Mouse (Mus musculus) ovary, adult 18-20 months (tissue): ENCODE measurements around the gene Ulk4.

Experiments
- DNase-seq: peaks from one replicate; pipeline ENCODE4 v3.0.0; 2022; ENCODE audit warnings: low spot score, mixed read lengths

Ulk4 gene

DNA sequence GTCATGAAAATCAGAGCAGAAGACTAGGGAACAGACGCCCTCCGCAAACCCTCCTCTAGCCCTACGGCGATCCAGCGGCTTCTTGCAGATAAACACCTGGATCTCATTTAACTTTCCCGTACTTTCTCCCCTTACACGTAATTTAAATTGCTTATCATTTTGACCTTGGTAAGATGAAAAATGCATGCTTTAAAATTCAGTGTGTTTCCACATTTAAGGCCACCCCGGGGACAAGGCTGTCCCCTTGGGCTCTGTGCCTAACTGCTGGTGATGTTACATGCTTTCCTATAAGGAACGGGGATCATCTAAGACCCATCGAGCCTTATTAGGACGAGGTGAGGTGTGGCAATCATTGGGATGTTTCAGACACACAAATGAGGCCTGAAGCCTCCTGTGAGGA, 256.6 kb downstream of the Ulk4 start:
- DNase-seq, result no peak

DNA sequence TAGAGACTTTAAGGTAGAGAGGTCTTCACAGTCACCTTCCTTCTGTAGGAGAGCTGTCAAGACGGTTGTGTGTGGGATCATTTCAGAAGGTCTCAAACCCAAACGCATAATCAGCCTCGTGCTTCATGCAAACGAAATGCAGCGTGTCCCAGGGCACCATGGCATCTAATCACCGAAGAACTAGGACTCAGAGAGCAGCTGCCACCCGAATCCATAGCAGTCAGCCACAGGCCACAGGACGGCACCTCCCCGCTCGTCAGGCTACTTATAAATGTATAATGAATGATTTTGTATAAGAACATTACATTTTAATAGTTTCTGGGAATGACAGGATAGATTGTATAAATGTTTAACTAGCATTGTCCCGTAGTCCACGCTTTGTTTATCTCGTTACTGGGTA, 257.1 kb downstream of the Ulk4 start:
- DNase-seq, result no peak

DNA sequence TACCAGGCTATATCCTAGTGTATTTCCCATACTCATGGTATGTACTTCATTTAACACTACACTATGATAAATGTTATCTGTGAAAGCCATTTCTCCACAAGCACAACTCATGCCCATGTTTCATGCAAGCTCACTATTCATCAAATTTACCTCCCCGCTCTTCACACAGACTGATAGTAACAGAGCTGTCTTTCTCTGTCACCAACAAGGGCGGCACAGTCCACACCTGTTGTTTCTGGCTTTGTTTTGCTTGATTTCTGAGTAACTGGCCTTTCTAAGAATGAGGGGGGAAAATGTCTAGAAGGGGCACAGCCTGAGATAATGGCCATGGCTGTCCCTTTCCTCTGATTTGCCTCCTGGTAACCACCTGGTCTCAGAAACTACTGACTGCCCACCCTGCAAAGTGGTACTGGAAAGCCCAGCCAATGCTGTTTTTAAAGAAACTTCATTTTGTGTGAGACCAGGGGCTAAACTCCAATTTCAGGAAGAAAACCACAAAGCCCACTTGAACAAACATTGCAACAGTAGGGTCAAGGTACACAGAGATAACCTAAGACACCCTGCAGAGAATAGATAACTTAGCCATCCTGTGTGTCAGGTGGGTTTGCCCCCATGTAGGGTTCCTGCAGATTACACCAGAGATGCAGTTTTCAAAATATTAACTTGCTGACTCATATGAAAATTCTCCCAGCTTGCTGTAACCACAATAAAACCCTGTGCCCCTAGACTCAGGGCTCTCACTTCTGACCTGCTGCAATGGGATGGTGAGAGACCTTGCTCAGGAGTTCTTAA, 258.3 kb downstream of the Ulk4 start:
- no peak for DNase-seq

DNA sequence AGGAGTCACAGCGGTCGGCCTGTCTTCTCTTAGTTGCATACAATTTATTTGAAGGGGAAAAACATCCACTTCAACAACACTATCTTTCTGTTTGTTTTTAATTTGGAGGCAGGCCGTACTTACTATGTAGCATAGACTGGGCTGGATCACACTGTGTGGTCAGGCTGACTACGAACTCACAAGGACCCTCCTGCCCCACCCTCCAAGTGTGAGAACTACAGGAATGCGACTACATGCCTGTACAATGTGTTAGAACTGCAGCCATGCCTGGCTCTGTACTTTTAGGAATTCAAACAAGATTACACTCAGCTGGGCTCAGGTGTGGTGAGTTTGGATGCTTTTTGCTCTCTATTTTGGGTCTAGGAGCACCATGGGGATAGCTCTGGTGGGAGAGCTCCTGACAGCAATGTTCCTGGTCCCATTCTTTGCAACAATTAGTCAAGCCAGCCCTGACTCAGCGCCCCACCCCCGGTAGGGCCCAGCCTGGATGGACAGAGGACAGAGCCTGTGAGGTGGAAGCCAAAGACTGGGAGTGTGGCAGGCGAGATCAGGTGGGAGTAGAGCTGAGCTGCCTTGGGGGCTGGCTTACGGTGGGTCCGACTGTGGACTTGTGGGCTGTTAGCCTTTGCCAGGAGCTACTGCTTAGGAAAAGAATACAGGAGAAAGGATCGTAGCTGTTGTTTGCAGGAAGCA, 261.0 kb downstream of the Ulk4 start:
- no peak for DNase-seq

DNA sequence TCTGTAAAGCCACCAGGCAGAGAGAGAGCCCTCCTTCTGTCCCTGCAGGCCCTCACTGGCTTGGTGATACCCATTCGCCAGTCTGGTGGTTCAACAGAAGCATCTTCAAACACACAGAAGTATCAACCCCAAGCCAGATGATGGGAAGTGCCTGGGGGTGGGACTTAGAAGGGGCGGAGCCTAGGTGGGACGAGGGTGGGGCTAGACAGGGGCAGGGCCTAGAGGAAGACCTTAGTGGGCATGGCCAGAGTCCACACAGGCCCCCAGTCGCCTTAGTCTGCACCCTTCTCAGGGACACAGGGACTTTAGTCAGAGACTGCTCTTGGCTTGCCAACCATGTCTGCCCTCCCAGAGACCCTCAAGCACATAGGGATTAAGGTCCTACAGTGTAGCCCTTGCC, 265.5 kb downstream of the Ulk4 start:
- no peak for DNase-seq

DNA sequence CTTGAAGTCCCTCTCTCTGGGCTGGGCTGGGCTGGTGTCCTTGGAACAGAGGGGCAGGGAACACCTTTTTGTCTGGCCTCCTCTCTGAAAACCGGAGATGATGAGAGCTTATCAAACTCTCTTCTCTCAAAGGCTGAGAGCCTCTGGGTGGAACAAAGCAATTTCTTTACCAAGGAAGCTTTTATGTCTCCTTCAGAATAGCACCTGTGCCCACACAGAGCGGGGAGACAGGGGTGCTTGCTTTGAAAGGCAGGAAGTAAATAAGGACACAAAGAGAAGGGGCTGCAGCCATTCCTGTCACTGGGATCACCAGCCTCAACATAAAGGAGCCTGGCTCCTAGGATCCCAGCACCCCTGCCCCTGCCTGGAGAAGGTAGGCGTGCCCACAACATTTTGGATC, 266.5 kb downstream of the Ulk4 start:
- DNase-seq, result no peak

DNA sequence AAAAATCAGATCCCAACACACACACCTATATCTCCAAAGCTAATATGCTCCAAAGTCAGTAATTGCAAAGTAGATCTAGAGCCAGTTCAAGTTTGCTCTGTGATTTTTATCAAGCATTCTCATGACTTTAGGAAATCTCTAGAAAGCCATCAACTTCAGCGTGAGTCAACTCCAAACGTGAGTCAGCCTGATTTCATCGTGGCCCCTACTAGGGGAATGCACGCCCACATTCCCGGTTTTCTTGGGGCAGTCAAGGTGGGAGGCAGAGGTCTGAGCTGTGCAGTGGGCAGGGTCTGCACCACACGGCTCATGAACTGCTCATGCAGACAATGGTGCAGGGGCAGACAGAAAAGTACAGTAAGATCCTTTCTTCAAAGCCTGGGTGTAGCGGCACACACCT, 271.0 kb downstream of the Ulk4 start:
- DNase-seq, result no peak

DNA sequence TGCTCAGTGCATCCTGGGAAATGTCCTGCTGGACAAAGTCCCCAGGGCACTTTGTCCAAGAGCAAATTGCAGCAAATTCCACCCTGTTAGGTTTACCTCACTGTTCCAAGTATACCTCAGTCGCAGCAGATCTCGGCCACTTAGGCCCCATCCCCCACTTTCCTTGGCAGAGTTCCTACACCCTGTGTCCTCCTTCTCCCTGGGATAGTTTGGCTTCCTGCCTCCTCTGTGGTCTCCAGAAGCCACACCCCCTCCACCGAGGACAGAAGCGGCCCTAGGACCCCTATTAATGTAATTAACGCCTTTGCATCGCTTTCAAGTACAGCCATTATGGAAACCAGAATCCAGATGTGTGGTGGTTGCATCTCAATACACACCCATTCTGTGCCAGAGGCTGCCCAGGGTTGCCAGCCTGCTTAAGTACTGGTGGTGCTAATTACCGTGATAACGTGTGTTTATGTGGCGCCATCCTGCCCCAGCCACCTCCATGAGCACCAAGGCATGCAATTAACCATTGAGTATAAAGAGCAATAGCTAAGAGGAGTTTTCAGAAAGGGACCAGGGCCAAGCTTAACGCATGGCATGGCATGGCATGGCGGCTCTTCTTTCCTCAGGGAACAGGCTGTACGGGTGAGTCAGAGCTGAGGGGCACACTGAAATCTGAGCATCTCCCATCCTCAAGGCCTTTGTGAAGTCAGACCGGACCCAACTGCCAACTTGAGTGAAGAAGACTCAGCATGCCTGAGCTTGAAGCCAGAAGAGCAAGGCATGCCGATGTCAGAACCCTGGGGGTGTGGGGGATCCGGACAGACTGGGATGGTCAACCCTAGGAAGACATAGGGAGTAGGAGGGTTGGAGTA, 275.1 kb downstream of the Ulk4 start:
- peak; percentile 31 for DNase-seq

DNA sequence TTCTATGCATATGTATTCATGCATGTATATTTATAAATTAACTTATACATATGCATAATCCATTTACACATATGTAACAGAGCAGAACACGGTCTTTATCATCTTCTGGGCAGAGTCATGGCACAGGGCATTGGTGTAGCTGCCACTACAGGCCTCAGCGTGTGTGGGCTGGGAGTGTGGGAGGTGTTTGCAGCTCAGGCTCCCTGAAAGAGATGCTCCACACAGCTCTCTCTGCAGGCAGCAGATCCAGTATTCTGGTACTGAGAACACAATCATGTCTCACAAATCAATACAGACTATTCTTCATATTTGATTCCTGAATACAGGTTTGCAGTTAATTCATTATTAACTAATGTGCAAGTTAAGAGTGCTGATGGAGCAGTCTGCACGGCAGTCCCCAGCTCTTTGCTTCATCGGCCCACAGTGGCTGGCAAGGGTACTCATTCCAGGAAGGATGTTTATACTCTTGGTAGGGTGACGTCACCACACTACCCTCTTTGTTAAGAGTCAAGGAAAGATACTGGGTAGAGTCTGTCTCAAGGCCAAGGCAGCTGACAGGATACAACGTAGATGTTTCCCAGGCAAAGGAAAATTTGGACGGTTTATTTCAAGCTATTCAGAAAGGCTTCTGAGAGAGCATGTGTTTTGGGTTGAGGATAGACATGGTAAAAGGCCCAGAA, 276.2 kb downstream of the Ulk4 start:
- DNase-seq, result peak; percentile 15

DNA sequence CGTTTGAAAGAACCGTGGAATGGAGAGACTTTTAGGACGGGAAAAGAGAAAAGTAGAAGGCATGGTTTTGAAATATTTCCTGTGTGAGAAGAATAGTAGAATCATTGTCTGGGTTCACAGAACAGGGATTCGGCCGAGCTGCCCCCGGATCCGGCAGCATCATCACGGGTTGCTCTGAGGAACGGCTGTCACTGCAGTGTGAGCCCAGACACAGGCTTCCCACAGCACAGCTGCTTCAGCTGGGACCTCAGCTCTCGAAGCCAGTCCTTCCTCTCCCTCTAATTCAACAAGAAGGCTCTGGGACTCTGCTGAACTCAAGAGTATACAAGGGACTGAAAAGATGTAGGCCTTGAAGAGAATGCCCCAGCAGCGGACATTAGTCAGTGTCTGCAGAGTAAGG, 278.3 kb downstream of the Ulk4 start:
- no peak for DNase-seq

DNA sequence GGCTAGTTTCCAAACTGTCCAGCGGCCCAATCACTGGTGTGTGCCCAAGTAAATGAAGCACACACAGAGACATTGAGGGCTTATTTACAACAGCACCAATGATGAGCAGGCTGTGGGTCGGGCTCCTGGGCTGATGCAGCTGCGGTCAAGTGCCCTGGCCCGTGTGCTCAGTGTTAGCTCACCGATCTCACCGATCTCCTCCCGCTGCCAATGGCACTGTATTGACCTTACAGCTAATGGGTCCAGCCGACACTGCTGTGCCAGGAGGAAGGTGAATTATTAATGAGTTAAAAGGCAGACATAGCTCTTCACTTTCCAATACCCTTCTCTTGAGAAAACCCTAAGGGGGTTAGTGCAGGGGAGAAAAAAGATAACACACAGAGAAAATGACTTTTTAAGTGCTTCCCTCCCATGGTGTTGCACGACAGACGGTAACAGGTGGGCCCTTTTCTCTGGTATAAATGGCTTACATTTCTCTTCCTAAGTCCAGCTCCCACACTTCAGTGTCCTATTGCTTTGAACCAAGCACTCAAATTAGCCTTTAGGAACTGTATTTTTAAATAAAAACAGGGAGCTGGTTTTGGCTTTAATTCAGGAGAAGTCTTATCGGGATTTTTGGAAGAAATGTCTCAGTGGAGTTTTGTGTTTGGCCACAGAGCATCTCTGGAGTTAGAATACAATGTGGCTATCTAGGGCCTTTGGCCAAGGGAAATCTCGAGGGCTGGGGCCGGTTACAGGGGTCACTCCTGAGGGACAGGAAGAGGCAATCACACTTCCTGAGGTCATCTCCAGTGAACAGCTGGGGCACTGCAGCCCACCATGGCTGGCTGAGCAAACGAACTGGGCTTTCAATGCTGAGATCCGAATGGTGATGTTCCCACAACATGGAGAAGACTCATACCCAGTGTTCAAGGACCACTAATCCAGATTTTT, 282.5 kb downstream of the Ulk4 start:
- DNase-seq, result no peak

DNA sequence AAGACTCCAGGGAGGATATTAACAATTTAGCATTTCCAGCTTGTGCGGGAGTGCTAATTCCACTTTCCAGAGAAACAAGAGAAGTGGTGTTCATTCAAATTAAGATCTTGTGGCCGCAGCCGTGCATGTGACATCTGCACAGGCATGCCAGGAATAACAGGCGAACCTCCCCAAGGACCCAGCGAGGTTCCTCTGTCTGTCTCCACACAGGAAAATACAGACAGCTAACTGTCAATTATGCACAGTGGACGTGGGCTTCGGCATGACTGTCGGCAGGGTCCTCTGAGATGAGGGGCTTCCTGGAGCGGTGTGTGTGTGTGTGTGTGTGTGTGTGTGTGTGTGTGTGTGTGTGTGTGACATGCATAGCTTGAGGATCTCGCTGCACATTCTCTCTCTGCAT, 284.0 kb downstream of the Ulk4 start:
- DNase-seq, result no peak

DNA sequence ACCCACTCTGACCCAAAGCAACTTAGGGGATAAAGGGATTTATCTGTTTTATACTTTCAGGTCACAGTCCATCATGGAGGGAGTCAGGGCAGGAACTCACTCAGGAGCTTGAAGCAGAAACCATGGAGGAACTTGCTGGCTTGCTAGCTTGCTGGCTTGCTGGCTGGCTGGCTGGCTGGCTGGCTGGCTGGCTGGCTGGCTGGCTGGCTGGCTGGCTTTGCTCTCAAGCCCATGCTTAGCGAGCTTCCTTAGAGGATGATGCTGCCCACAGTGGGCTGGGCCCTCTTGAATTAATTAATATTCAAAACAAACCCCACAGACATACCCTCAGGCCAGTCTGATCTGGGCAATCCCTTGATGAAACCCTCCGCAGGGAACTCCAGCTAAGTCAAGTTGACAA, 285.2 kb downstream of the Ulk4 start:
- DNase-seq, result no peak

DNA sequence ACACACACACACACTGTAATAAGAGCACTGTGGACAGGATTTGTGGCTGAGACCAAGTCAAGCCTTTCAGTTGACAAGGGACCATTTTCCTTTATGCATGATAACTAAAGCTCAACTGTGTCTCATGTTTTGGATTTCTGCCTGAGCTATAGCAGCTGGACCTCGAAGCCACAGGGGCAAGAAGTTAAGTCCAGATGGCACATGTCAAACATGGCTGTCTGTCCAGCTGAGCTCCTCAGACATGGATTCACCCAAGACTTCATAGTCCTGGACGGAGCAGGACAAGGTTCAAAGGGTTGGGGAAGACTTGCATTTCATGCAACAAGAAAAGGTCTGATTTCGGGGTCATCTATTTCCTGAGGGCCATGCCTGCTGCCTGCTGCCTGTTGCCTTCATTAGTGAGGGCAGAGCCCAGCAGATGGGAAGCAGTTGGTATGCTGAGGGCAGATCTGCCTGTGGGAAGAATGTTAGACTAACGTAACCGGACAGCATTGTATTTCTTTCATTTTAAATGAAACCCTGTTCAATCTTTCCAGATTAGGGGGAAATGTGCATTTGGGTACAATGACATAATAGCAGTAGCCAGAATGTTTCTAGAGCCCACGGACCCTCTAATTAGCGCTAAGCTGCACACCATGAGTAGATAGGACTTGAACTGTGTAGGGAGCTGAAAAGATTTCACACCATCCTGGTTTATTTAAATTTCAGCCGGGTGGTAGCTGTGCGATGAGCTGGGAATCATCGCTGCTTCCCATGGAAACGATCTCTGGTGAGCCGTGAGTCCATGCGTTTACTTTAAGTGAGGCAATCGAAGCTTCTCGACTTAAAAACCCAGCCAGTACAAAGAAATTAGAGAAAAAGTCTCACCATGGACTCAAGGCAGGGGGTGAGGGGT, 286.9 kb downstream of the Ulk4 start:
- DNase-seq, result no peak

DNA sequence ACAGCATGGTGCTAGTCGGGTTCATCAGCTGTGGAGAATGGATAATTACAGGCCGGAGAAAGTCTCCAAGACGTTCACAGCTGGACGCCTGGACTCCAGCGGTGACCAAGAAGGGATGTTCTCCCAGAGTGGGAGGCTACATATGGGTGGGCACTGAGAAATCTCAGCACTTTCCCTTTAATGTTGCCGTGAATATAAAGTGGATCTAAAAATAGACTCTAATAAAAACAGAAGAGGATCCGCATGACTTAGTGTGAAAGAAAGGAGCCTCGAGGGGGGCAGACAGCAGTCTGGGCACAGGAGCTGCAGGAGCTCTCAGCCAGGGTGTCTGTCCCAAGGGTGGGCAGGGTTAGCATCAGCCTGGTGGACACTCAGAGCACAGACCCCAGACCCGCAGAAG, 288.9 kb downstream of the Ulk4 start:
- DNase-seq, result no peak

DNA sequence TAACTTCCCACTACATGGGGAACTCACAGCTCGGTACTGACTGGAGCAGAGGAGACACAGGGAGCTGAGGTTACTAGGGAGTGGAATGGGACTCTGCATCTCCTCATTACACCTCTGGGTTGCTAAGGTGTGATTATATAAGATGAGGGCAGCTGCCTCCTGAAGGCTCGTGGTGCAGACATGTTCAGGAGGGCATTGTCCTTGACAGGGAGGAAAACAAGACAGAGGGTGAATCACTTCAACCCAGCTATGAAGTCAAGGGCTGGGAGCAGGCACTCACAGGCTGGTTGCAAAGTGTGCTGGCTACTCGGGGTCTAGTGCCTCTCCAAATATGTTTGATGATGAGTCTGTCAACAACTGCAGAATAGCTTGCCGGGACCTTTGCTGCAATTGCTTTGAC, 290.0 kb downstream of the Ulk4 start:
- no peak for DNase-seq

DNA sequence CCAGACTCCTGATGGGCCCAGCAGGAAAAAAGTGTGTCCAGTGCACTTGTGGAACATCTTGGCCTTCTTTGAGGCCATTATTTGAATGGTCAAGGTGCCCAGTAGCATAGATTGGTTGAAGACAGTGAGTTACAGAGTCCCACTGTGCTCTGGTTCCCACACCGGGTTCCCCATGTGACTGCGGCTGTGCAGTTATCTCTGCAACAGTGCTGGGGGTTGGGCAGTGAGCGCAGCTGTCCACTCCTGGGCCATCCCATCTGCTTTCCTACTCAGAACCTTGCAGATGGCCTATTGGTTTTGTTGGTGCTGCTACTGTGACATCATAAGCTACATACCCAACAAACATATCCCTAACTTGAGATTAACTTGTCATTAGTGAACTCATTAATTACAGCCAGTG, 290.7 kb downstream of the Ulk4 start:
- DNase-seq, result no peak

DNA sequence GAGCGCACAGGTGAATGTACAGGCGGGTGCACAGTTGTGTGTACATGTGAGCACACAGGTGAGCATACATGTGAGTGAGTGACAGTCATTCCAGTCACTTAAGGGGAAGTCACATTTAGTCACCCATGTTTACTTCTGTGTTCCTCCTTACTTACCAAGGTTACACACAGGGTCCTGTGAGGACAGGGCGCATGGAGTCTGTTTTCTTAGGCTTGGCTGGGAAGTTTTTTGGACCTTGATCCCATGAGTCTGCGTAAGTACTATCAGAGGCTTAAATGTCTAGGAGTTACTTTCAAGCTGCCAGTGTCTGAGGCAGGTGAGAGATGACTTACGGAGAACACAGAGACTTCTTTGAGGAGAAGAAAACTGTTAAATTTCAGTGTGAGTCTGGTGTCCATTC, 291.5 kb downstream of the Ulk4 start:
- no peak for DNase-seq

DNA sequence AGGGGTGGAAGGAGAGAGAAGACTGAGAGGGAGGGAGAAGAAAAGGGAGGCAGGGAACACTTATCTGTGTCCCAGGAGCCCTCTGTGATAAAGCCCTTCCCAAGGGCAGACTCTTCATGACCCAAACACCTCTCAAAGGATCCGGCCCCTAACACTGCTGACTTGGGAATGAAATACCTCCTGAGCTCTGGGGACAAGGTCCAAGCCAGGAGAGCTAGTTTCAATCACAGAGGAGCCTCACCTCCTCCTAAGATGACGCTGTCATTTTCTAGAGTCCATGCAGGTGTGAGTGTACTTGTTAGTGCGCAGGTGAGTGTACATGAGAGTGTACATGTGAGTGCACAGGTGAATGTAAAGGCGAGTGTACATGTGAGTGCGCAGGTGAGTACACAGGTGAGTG, 292.0 kb downstream of the Ulk4 start:
- no peak for DNase-seq

DNA sequence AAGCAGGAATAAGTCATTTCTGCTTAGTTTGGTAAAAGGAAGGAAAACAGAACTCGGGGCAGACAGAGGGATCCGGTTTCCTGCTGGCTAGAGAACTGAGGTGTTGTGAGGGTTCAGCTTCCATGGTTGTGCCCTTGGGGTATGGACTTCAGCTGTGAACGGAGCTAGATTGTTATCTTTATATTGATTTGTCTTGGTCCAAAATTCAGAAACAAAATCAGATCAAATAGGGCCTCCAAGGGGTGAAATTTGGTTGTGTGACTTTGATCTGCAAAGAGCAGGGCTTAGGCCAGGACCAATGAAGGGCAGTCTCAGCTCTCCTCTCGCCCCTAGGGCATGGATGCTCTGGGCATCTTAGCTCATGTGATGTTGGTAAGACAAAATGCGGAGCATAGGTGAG, 292.5 kb downstream of the Ulk4 start:
- DNase-seq, result no peak
